Mouse (Mus musculus): Measurements from ENCODE around the gene Zswim9. TPM values are rescaled to one million over a fixed set of nuclear protein-coding genes. Genes with fewer than 3 reads are reported as not detected.

Zswim9 gene
- 10.2 and 11.0 TPM in 2 replicates for polyA plus RNA-seq (2015; fragmentation: Nextera tagmentation; extraction: Ambion mirVana)

DNA sequence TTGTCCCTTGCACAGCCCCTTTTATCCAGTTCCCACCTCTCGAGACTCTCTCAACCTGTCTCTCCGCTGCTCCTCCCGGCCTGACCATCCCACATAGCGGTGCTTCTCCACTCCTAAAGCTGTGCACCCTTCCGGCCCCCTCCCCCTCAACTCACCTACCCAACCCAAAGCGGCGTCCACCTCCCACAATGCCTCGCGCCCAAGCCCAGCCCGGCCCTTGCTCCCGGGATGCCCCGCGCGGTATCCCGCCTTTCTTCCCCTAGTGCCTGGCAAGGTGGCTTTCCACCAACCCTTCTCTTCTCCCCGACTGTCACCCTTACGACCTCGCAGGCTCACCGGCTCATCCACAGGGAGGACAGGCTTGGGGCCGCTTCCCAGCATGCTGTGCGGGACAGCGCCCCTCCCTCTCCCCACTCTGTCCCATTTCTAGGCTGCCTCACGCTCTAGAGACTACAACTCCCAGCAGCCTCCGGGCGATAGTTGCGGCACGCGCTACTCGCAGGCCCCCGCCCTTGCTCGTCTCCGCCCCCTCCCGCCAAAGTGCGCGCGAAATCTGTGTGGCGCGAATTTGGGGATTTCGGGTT, at the start of gene Zswim9:
Gene Zswim9, minus strand, starts transcription at position 414 of the 584 bp plus-strand sequence.
- H3K4me2 ChIP-seq (replicated peaks; ENCODE audit: low read depth, low read length), result peak within 1 kb of the TSS; percentile 72
- H3K9me3 ChIP-seq (ENCODE audit: low read length), result no peaks in the 10 kb centered on the region
- peak within 1 kb of the TSS; percentile 92 for H3K27ac ChIP-seq (ENCODE audit: low read length)
- H3K4me1 ChIP-seq (ENCODE audit: insufficient read depth, low read length), result no peaks in the 10 kb centered on the region
- H3K36me3 ChIP-seq (ENCODE audit: insufficient read depth, low read length), result peaks cover 47% of the 10 kb centered on the region
- peak; percentile 98 for ATAC-seq (ENCODE audit: low FRiP score, low TSS enrichment)
- H3K27me3 ChIP-seq (ENCODE audit: insufficient read depth, low read length), result no peaks in the 10 kb centered on the region
- 0% methylated on average over 39 of the region's 39 CpGs for WGBS
- H3K9ac ChIP-seq (replicated peaks; ENCODE audit: low read length), result peak within 1 kb of the TSS; percentile 87
- H3K4me3 ChIP-seq (ENCODE audit: low read length), result peak within 1 kb of the TSS; percentile 78

DNA sequence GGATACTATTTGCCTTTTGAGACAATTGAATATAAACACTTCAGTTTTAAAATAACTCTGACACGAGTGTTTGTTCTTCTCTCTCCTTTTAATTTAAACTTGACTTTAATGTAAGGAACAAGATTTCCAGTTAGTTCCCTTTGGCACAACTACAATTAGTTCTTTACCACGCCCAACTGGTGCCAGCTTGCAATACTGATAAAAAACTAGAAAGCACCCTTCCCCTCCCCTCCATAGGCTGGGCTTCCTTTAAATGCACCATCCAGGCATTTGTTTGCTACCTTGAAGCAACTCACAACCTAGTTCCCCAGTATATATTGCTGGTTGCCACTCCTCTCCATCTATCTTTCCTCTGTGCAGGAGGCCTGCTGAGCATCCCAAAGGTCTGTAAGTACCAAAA, 45.8 kb upstream of the Zswim9 start, which contains the start of gene Pla2g4c:
Gene Pla2g4c, plus strand, starts transcription at position 340 of the 400 bp plus-strand sequence.
- 79% methylated on average over 2 of the region's 2 CpGs for WGBS
- no peak for ATAC-seq (ENCODE audit: low FRiP score, low TSS enrichment)
- no peaks in the 10 kb centered on the region for H3K9me3 ChIP-seq (ENCODE audit: low read length)

DNA sequence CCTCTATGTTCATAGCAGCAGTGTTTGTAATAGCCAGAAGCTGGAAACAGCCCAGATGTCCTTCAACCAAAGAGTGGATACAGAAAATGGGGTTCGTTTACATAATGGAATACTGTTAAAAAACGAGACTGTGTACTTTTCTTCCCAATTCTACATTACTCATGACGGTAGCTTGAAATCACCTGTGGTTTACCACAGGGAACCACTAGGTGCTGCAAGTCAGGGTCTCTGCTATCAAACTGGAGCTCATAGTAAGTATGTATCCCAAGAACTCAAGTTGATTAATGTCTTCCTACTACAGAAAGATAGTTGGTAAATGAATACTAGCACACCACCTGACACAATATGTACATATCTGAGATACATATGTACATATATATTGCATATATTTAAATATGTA, 42.9 kb upstream of the Zswim9 start:
- Histone ChIP-seq H3K27ac (ENCODE audit: low read length) (no peak overlapping the region), H3K27me3 (ENCODE audit: insufficient read depth, low read length) (no peaks in the 10 kb centered on the region), H3K36me3 (ENCODE audit: insufficient read depth, low read length) (no peaks in the 10 kb centered on the region), H3K4me3 (ENCODE audit: low read length) (no peak overlapping the region), H3K4me2 (replicated peaks; ENCODE audit: low read depth, low read length) (no peak overlapping the region), H3K9ac (replicated peaks; ENCODE audit: low read length) (no peak overlapping the region), H3K4me1 (ENCODE audit: insufficient read depth, low read length) (no peaks in the 10 kb centered on the region), H3K9me3 (ENCODE audit: low read length) (no peaks in the 10 kb centered on the region)
- 94% methylated on average over 3 of the region's 3 CpGs for WGBS
- no peak for ATAC-seq (ENCODE audit: low FRiP score, low TSS enrichment)

More for the DNA sequence above, 45.8 kb upstream of the Zswim9 start, which contains the start of gene Pla2g4c:
- no peak within 1 kb of the TSS for H3K9ac ChIP-seq (replicated peaks; ENCODE audit: low read length)
- H3K4me2 ChIP-seq (replicated peaks; ENCODE audit: low read depth, low read length), result no peak within 1 kb of the TSS
- no peak within 1 kb of the TSS for H3K4me3 ChIP-seq (ENCODE audit: low read length)
- no peaks in the 10 kb centered on the region for H3K4me1 ChIP-seq (ENCODE audit: insufficient read depth, low read length)
- H3K36me3 ChIP-seq (ENCODE audit: insufficient read depth, low read length), result no peaks in the 10 kb centered on the region
- no peaks in the 10 kb centered on the region for H3K27me3 ChIP-seq (ENCODE audit: insufficient read depth, low read length)
- H3K27ac ChIP-seq (ENCODE audit: low read length), result no peak within 1 kb of the TSS

DNA sequence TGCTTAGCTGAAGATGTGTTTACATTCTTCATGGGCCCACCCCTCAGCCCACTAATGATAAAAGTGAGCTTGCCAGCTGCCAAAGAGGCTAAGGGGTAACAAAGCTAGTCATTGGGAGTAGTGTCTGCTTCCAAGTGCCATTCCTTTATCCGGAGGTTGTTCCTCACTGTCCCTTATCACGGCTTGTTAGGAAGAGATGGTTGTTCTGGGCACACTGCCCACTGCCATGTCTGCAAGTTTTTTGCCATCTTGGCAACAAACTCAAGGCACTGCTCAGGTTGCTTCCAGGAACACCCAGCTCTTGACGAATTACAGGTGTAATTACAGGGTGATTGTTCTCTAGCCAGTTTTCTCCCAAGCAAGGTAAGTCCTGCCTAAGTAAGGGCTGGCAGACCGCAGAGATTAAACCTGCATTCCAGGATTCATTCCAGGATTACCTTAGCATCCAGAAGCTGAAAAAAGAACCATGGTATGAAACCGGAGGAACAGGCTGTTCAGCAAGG, 35.6 kb upstream of the Zswim9 start:
- Histone ChIP-seq H3K9ac (replicated peaks; ENCODE audit: low read length) (no peak overlapping the region), H3K4me3 (ENCODE audit: low read length) (no peak overlapping the region), H3K36me3 (ENCODE audit: insufficient read depth, low read length) (peaks cover 33% of the 10 kb centered on the region), H3K9me3 (ENCODE audit: low read length) (no peaks in the 10 kb centered on the region), H3K4me2 (replicated peaks; ENCODE audit: low read depth, low read length) (no peak overlapping the region), H3K4me1 (ENCODE audit: insufficient read depth, low read length) (no peaks in the 10 kb centered on the region), H3K27ac (ENCODE audit: low read length) (no peak overlapping the region), H3K27me3 (ENCODE audit: insufficient read depth, low read length) (no peaks in the 10 kb centered on the region)
- 84% methylated on average over 5 of the region's 5 CpGs for WGBS
- no peak for ATAC-seq (ENCODE audit: low FRiP score, low TSS enrichment)

DNA sequence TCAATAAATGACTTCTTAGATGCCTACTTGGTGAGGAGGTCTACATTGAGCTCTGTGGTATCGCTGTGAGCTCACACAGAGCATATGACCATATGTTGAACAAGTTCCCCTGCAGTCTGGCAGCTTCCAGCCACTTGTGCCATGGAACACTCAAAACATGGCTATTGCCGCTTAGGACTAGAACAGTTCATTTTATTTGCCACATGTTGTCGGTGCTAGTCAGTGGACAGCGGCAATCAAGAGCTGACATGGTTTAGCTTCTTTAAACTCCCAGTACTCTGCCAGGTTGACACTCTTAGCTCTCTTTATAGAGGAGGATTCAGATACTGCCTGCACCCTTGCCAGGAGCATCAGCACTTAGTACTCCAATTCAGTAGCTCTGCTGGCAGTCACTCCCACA, 32.9 kb upstream of the Zswim9 start:
- H3K4me1 ChIP-seq (ENCODE audit: insufficient read depth, low read length), result no peaks in the 10 kb centered on the region
- H3K4me2 ChIP-seq (replicated peaks; ENCODE audit: low read depth, low read length), result no peak overlapping the region
- no peak overlapping the region for H3K4me3 ChIP-seq (ENCODE audit: low read length)
- H3K27me3 ChIP-seq (ENCODE audit: insufficient read depth, low read length), result no peaks in the 10 kb centered on the region
- WGBS, result 98% methylated on average over 4 of the region's 4 CpGs
- no peak overlapping the region for H3K9ac ChIP-seq (replicated peaks; ENCODE audit: low read length)
- no peak for ATAC-seq (ENCODE audit: low FRiP score, low TSS enrichment)
- no peaks in the 10 kb centered on the region for H3K9me3 ChIP-seq (ENCODE audit: low read length)
- H3K27ac ChIP-seq (ENCODE audit: low read length), result no peak overlapping the region
- H3K36me3 ChIP-seq (ENCODE audit: insufficient read depth, low read length), result peaks cover 56% of the 10 kb centered on the region

DNA sequence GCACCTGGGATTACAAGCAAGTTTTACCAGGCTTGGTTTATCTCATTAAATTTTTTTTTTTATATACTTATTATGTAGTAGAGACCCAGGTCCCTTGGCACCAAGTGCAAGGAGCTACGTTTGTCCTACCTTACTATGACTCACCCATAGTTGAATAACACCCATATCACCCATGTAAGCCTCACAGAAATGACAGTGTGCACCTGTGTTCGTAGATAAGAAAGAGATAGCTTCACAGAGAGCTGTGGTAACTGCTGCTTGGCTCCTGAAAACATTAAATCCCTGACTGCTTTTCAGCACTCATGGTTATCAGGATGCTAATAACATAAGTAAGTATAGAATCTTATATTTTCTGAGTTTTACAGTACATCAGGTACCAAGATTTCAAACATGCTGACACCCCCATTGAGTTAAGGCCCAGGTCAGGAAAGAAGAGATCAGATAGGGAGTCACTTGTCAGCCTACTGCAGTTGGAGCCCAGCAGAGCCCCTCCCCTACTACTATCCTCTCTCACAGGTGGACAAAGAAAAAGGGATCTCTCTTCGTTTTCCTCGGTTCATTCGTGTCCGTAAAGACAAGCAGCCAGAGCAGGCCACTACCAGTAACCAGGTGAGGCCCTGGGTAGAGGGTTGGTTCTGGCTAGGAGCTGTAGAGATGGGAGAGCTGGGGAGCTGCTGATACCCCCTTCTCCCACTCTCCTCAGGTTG, 32.1 kb upstream of the Zswim9 start:
- H3K27ac ChIP-seq (ENCODE audit: low read length), result no peak overlapping the region
- ATAC-seq (ENCODE audit: low FRiP score, low TSS enrichment), result no peak; the same call in 1 of the 2 replicates
- no peaks in the 10 kb centered on the region for H3K4me1 ChIP-seq (ENCODE audit: insufficient read depth, low read length)
- H3K27me3 ChIP-seq (ENCODE audit: insufficient read depth, low read length), result no peaks in the 10 kb centered on the region
- no peaks in the 10 kb centered on the region for H3K9me3 ChIP-seq (ENCODE audit: low read length)
- peaks cover 63% of the 10 kb centered on the region for H3K36me3 ChIP-seq (ENCODE audit: insufficient read depth, low read length)
- H3K9ac ChIP-seq (replicated peaks; ENCODE audit: low read length), result no peak overlapping the region
- no peak overlapping the region for H3K4me2 ChIP-seq (replicated peaks; ENCODE audit: low read depth, low read length)
- H3K4me3 ChIP-seq (ENCODE audit: low read length), result no peak overlapping the region
- WGBS, result 91% methylated on average over 6 of the region's 6 CpGs

DNA sequence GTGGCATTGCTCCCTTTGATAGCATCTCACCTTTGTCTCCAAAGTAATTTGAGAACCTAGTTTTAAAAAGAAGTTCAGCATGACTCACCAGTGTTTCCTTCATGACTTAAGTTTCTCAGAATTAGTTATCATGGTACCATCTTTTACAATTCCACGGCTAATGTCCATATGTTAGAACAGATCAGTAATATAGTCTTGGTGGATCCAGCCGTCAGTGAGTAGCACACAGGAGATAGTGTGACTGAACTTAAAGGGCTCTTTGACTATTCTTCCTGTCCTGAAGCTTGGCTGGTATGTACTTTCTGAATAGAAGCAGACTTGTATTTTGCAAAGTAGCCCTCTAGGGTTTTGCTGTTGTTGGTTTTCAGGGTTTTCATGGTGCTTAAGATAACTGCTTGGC, 30.9 kb upstream of the Zswim9 start:
- Histone ChIP-seq H3K36me3 (ENCODE audit: insufficient read depth, low read length) (peaks cover 70% of the 10 kb centered on the region), H3K4me2 (replicated peaks; ENCODE audit: low read depth, low read length) (no peak overlapping the region), H3K27ac (ENCODE audit: low read length) (no peak overlapping the region), H3K9me3 (ENCODE audit: low read length) (no peaks in the 10 kb centered on the region), H3K9ac (replicated peaks; ENCODE audit: low read length) (no peak overlapping the region), H3K4me1 (ENCODE audit: insufficient read depth, low read length) (no peaks in the 10 kb centered on the region), H3K27me3 (ENCODE audit: insufficient read depth, low read length) (no peaks in the 10 kb centered on the region), H3K4me3 (ENCODE audit: low read length) (no peak overlapping the region)
- no peak for ATAC-seq (ENCODE audit: low FRiP score, low TSS enrichment)
- 91% methylated on average over 2 of the region's 2 CpGs for WGBS

DNA sequence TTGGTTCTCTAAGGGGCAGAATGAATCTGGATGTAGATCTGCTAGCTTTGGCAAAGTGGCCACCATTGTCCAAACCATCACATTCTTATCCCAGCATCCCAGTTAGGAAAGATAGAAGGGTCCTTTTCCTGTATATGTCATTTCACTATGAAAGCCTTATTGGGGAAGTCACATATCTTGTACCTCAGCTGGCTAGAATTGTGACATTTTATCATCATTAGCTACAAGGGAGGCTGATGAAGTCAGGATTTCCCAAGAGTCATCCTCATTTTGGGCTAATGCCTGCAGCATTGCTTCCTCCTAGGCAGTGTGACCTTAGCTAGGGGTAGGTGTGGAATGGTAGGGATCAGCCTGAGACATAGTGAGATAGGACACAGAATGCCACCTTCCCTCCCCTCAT, 24.9 kb upstream of the Zswim9 start:
- H3K27ac ChIP-seq (ENCODE audit: low read length), result no peak overlapping the region
- H3K27me3 ChIP-seq (ENCODE audit: insufficient read depth, low read length), result no peaks in the 10 kb centered on the region
- ATAC-seq (ENCODE audit: low FRiP score, low TSS enrichment), result no peak
- H3K4me3 ChIP-seq (ENCODE audit: low read length), result no peak overlapping the region
- no peak overlapping the region for H3K9ac ChIP-seq (replicated peaks; ENCODE audit: low read length)
- H3K4me2 ChIP-seq (replicated peaks; ENCODE audit: low read depth, low read length), result no peak overlapping the region
- no peaks in the 10 kb centered on the region for H3K9me3 ChIP-seq (ENCODE audit: low read length)
- H3K36me3 ChIP-seq (ENCODE audit: insufficient read depth, low read length), result peaks cover 68% of the 10 kb centered on the region
- H3K4me1 ChIP-seq (ENCODE audit: insufficient read depth, low read length), result no peaks in the 10 kb centered on the region

DNA sequence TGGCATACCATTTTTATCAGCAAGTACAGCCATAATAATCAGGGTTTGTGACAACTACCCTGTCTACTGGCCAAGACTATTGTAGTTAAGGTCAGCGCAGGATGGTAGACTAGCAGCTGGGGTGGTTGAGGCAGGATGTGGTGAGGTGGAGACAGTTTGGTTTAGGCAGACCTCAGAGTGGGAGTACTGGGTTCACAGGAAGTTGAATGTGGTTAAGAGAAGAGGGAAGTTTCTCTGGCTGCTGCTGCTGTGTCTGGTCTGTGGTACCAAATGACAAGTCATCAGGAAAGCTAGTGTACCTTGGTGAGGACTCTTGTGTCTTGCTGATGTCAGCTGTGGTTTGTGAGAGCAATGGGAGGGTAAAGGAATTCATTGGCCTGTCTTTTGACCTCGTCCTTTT, 24.3 kb upstream of the Zswim9 start:
- no peaks in the 10 kb centered on the region for H3K27me3 ChIP-seq (ENCODE audit: insufficient read depth, low read length)
- ATAC-seq (ENCODE audit: low FRiP score, low TSS enrichment), result no peak
- no peak overlapping the region for H3K4me2 ChIP-seq (replicated peaks; ENCODE audit: low read depth, low read length)
- WGBS, result 78% methylated on average over 2 of the region's 2 CpGs
- no peak overlapping the region for H3K27ac ChIP-seq (ENCODE audit: low read length)
- H3K9ac ChIP-seq (replicated peaks; ENCODE audit: low read length), result no peak overlapping the region
- H3K9me3 ChIP-seq (ENCODE audit: low read length), result no peaks in the 10 kb centered on the region
- peaks cover 63% of the 10 kb centered on the region for H3K36me3 ChIP-seq (ENCODE audit: insufficient read depth, low read length)
- no peaks in the 10 kb centered on the region for H3K4me1 ChIP-seq (ENCODE audit: insufficient read depth, low read length)
- no peak overlapping the region for H3K4me3 ChIP-seq (ENCODE audit: low read length)

DNA sequence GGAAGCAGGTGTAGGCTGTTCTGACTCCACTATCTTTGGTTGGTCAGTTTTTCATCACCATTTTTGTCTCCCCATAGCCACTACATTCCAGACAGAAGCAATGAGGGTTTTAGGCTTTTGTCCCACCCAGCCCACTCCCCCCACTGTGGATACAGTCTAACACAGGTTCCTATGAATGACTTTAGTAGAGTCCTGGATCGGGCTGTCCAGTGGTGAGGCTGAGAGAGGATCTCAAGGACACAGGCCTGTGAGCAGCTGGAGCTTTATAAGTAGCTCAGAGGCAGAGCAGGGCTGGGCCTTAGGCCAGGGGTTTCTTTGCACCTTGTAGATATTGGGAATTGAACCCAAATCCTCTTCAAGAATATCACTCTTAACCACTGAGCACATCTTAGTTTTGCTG, 23.1 kb upstream of the Zswim9 start:
- no peak overlapping the region for H3K4me2 ChIP-seq (replicated peaks; ENCODE audit: low read depth, low read length)
- ATAC-seq (ENCODE audit: low FRiP score, low TSS enrichment), result no peak
- H3K36me3 ChIP-seq (ENCODE audit: insufficient read depth, low read length), result peaks cover 66% of the 10 kb centered on the region
- no peaks in the 10 kb centered on the region for H3K27me3 ChIP-seq (ENCODE audit: insufficient read depth, low read length)
- H3K4me3 ChIP-seq (ENCODE audit: low read length), result no peak overlapping the region
- no peak overlapping the region for H3K9ac ChIP-seq (replicated peaks; ENCODE audit: low read length)
- no peaks in the 10 kb centered on the region for H3K9me3 ChIP-seq (ENCODE audit: low read length)
- WGBS, result 100% methylated on average over 1 of the region's 1 CpGs
- H3K27ac ChIP-seq (ENCODE audit: low read length), result no peak overlapping the region
- no peaks in the 10 kb centered on the region for H3K4me1 ChIP-seq (ENCODE audit: insufficient read depth, low read length)

Measured in kidney, embryonic 16.5 days (tissue).